Mouse (Mus musculus): ENCODE results near the gene Csnk2b. TPM values are rescaled to one million over a fixed set of nuclear protein-coding genes. Genes with fewer than 3 reads are reported as not detected.
"Not testable (repeated sequence)": the region's sequence is repeated elsewhere in the genome, so short reads cannot be mapped to it uniquely, and the experiment has no call there.

The Csnk2b gene
- total and polyA plus RNA-seq, 3 experiments = 149 to 301 (median 170) TPM

GRCm38 (mm10) chr17:35131038-35131437 lies 9.2 kb upstream of the Csnk2b start:
- Histone ChIP-seq H3K27ac (no peak overlapping the region), H3K79me2 (replicated peaks; ENCODE audit: control insufficient read depth, insufficient read depth, low read length) (peaks cover under 1% of the 10 kb centered on the region), H3K36me3 (ENCODE audit: control insufficient read depth, insufficient read depth, low read length) (no peaks in the 10 kb centered on the region), H3K9ac (ENCODE audit: low read depth, low read length) (no peak overlapping the region), H3K4me3 (no peak overlapping the region), H3K4me1 (ENCODE audit: control insufficient read depth, insufficient read depth, low read length) (0 out of 2 replicates have a peak, but pooled peaks cover 2% of the 10 kb centered on the region), H3K27me3 (ENCODE audit: control insufficient read depth, insufficient read depth, low read length) (no peaks in the 10 kb centered on the region)
- intact Hi-C loops (cut with DNase I) = no loop called here
- DNase-seq = no peak
- TF ChIP-seq CTCF (IDR thresholded peaks at IDR 0.05) = no peak
- TF ChIP-seq EP300 (IDR thresholded peaks at IDR 0.05; ENCODE audit: insufficient read depth, low read depth, low read length) = no peak
- TF ChIP-seq POLR2A (IDR thresholded peaks at IDR 0.05; ENCODE audit: insufficient read depth, low read depth, low read length) = no peak
- WGBS = 83% methylated on average over 8 of the region's 8 CpGs

GRCm38 (mm10) chr17:35128996-35129395 lies 7.1 kb upstream of the Csnk2b start:
- no peak for TF ChIP-seq CTCF (IDR thresholded peaks at IDR 0.05)
- TF ChIP-seq EP300 (IDR thresholded peaks at IDR 0.05; ENCODE audit: insufficient read depth, low read depth, low read length) = no peak
- TF ChIP-seq POLR2A (IDR thresholded peaks at IDR 0.05; ENCODE audit: insufficient read depth, low read depth, low read length) = no peak
- Histone ChIP-seq H3K27ac (no peak overlapping the region), H3K27me3 (ENCODE audit: control insufficient read depth, insufficient read depth, low read length) (no peaks in the 10 kb centered on the region), H3K9ac (ENCODE audit: low read depth, low read length) (no peak overlapping the region), H3K4me3 (no peak overlapping the region), H3K79me2 (replicated peaks; ENCODE audit: control insufficient read depth, insufficient read depth, low read length) (no peaks in the 10 kb centered on the region), H3K36me3 (ENCODE audit: control insufficient read depth, insufficient read depth, low read length) (no peaks in the 10 kb centered on the region), H3K4me1 (ENCODE audit: control insufficient read depth, insufficient read depth, low read length) (peaks cover 4% of the 10 kb centered on the region)
- WGBS = 63% methylated on average over 11 of the region's 11 CpGs
- DNase-seq = no peak
- intact Hi-C loops (cut with DNase I) = loop anchor here (5.0 kb wide), 1 partner anchor 33 kb away; the partner anchor contains the start of gene Prrc2a

- Histone ChIP-seq H3K79me2 (replicated peaks; ENCODE audit: control insufficient read depth, insufficient read depth, low read length) (no peaks in the 10 kb centered on the region), H3K27ac (peak overlapping the region; percentile 90), H3K27me3 (ENCODE audit: control insufficient read depth, insufficient read depth, low read length) (no peaks in the 10 kb centered on the region), H3K4me1 (ENCODE audit: control insufficient read depth, insufficient read depth, low read length) (peaks cover 4% of the 10 kb centered on the region), H3K4me3 (peak overlapping the region; percentile 78), H3K9ac (ENCODE audit: low read depth, low read length) (peak overlapping the region; percentile 88), H3K36me3 (ENCODE audit: control insufficient read depth, insufficient read depth, low read length) (no peaks in the 10 kb centered on the region)
- intact Hi-C loops (cut with DNase I) = loop anchor here (5.0 kb wide), 1 partner anchor 35 kb away; the partner anchor contains the start of gene Prrc2a
- WGBS = 44% methylated on average over 13 of the region's 13 CpGs
- no peak for DNase-seq
- TF ChIP-seq CTCF (IDR thresholded peaks at IDR 0.05) (no peak), POLR2A (IDR thresholded peaks at IDR 0.05; ENCODE audit: insufficient read depth, low read depth, low read length) (no peak), EP300 (IDR thresholded peaks at IDR 0.05; ENCODE audit: insufficient read depth, low read depth, low read length) (no peak)
These were observed 5.2 kb upstream of the Csnk2b start for GRCm38 (mm10) chr17:35127017-35127416.

- under 1% methylated on average over 36 of the region's 36 CpGs for WGBS
- 0 out of 2 replicates have a peak, but pooled peaks have one; percentile 6 for TF ChIP-seq EP300 (IDR thresholded peaks at IDR 0.05; ENCODE audit: insufficient read depth, low read depth, low read length)
- peak; percentile 84 for TF ChIP-seq POLR2A (IDR thresholded peaks at IDR 0.05; ENCODE audit: insufficient read depth, low read depth, low read length)
- TF ChIP-seq CTCF (IDR thresholded peaks at IDR 0.05) = no peak
- Histone ChIP-seq H3K36me3 (ENCODE audit: control insufficient read depth, insufficient read depth, low read length) (no peaks in the 10 kb centered on the region), H3K9ac (ENCODE audit: low read depth, low read length) (peak within 1 kb of the TSS; percentile 88), H3K27ac (peak within 1 kb of the TSS; percentile 90), H3K4me3 (peak within 1 kb of the TSS; percentile 78), H3K79me2 (replicated peaks; ENCODE audit: control insufficient read depth, insufficient read depth, low read length) (no peaks in the 10 kb centered on the region), H3K4me1 (ENCODE audit: control insufficient read depth, insufficient read depth, low read length) (peaks cover 7% of the 10 kb centered on the region), H3K27me3 (ENCODE audit: control insufficient read depth, insufficient read depth, low read length) (no peaks in the 10 kb centered on the region)
- DNase-seq = peak; percentile 86 to 88
- intact Hi-C loops (cut with DNase I) = loop anchor here (5.0 kb wide), 1 partner anchor 36 kb away; the partner anchor contains the start of gene Prrc2a
These were observed 4.4 kb upstream of the Csnk2b start, which contains the start of gene D17H6S53E for GRCm38 (mm10) chr17:35126206-35126611. TSS of gene D17H6S53E (plus strand) at chr17:35126373.

- Histone ChIP-seq H3K36me3 (ENCODE audit: control insufficient read depth, insufficient read depth, low read length) (no peaks in the 10 kb centered on the region), H3K27me3 (ENCODE audit: control insufficient read depth, insufficient read depth, low read length) (no peaks in the 10 kb centered on the region), H3K79me2 (replicated peaks; ENCODE audit: control insufficient read depth, insufficient read depth, low read length) (peaks cover 2% of the 10 kb centered on the region; the same call in 1 of the 2 replicates), H3K9ac (ENCODE audit: low read depth, low read length) (peak overlapping the region; percentile 88), H3K4me1 (ENCODE audit: control insufficient read depth, insufficient read depth, low read length) (peaks cover 7% of the 10 kb centered on the region), H3K27ac (peak overlapping the region; percentile 90), H3K4me3 (peak overlapping the region; percentile 78)
- TF ChIP-seq POLR2A (IDR thresholded peaks at IDR 0.05; ENCODE audit: insufficient read depth, low read depth, low read length) (no peak), CTCF (IDR thresholded peaks at IDR 0.05) (no peak), EP300 (IDR thresholded peaks at IDR 0.05; ENCODE audit: insufficient read depth, low read depth, low read length) (no peak)
- WGBS = 31% methylated on average over 6 of the region's 6 CpGs
- DNase-seq = no peak
- intact Hi-C loops (cut with DNase I) = loop anchor here (5.0 kb wide), 1 partner anchor 37 kb away; the partner anchor contains the start of gene Prrc2a
These were observed 3.7 kb upstream of the Csnk2b start for GRCm38 (mm10) chr17:35125578-35125977.

GRCm38 (mm10) chr17:35125081-35125480 lies 3.2 kb upstream of the Csnk2b start:
- Histone ChIP-seq H3K79me2 (replicated peaks; ENCODE audit: control insufficient read depth, insufficient read depth, low read length) (peaks cover 5% of the 10 kb centered on the region; the same call in 1 of the 2 replicates), H3K27ac (peak overlapping the region; percentile 90; the same call in 1 of the 2 replicates), H3K4me3 (no peak overlapping the region), H3K36me3 (ENCODE audit: control insufficient read depth, insufficient read depth, low read length) (peaks cover 2% of the 10 kb centered on the region), H3K27me3 (ENCODE audit: control insufficient read depth, insufficient read depth, low read length) (no peaks in the 10 kb centered on the region), H3K9ac (ENCODE audit: low read depth, low read length) (no peak overlapping the region), H3K4me1 (ENCODE audit: control insufficient read depth, insufficient read depth, low read length) (peaks cover 9% of the 10 kb centered on the region)
- intact Hi-C loops (cut with DNase I) = loop anchor here (5.0 kb wide), 1 partner anchor 37 kb away; the partner anchor contains the start of gene Prrc2a
- DNase-seq = no peak
- TF ChIP-seq EP300 (IDR thresholded peaks at IDR 0.05; ENCODE audit: insufficient read depth, low read depth, low read length) (no peak), POLR2A (IDR thresholded peaks at IDR 0.05; ENCODE audit: insufficient read depth, low read depth, low read length) (no peak), CTCF (IDR thresholded peaks at IDR 0.05) (no peak)
- 97% methylated on average over 1 of the region's 1 CpGs for WGBS

- not testable (repeated sequence) for H3K4me1 ChIP-seq (ENCODE audit: control insufficient read depth, insufficient read depth, low read length); H3K36me3 ChIP-seq (ENCODE audit: control insufficient read depth, insufficient read depth, low read length)
- intact Hi-C loops (cut with DNase I) = loop anchor here (5.0 kb wide), 1 partner anchor 113 kb away; the partner anchor contains the start of gene Nfkbil1
These were observed 2.5 kb upstream of the Csnk2b start for GRCm38 (mm10) chr17:35124261-35124896.

GRCm38 (mm10) chr17:35123287-35123686 lies 1.4 kb upstream of the Csnk2b start:
- H3K9ac ChIP-seq (ENCODE audit: low read depth, low read length) = not testable (repeated sequence)
- intact Hi-C loops (cut with DNase I) = loop anchor here (5.0 kb wide), 1 partner anchor 114 kb away; the partner anchor contains the start of gene Nfkbil1

More at GRCm38 (mm10) chr17:35124261-35124896, 2.5 kb upstream of the Csnk2b start:
- H3K27ac ChIP-seq; H3K79me2 ChIP-seq (replicated peaks; ENCODE audit: control insufficient read depth, insufficient read depth, low read length); H3K4me3 ChIP-seq; DNase-seq; H3K27me3 ChIP-seq (ENCODE audit: control insufficient read depth, insufficient read depth, low read length); H3K9ac ChIP-seq (ENCODE audit: low read depth, low read length): not testable (repeated sequence)
- 89% methylated on average over 12 of the region's 12 CpGs for WGBS

More at GRCm38 (mm10) chr17:35123287-35123686, 1.4 kb upstream of the Csnk2b start:
- not testable (repeated sequence) for H3K27ac ChIP-seq; DNase-seq; H3K4me1 ChIP-seq (ENCODE audit: control insufficient read depth, insufficient read depth, low read length); H3K79me2 ChIP-seq (replicated peaks; ENCODE audit: control insufficient read depth, insufficient read depth, low read length); H3K27me3 ChIP-seq (ENCODE audit: control insufficient read depth, insufficient read depth, low read length); H3K36me3 ChIP-seq (ENCODE audit: control insufficient read depth, insufficient read depth, low read length); H3K4me3 ChIP-seq
- WGBS = 90% methylated on average over 9 of the region's 9 CpGs
